Mouse (Mus musculus): ENCODE measurements around the gene Il31ra. TPM values are rescaled to one million over a fixed set of nuclear protein-coding genes. Genes with fewer than 3 reads are reported as not detected.
A peak's percentile ranks its signal among the peaks of the same experiment; 100 is the strongest.
"Not testable (repeated sequence)": the region's sequence is repeated elsewhere in the genome, so short reads cannot be mapped to it uniquely, and the experiment has no call there.

The Il31ra gene
- total and polyA plus RNA-seq, 2 experiments from 2014 or later, result 0.15 to 0.33 TPM

DNA sequence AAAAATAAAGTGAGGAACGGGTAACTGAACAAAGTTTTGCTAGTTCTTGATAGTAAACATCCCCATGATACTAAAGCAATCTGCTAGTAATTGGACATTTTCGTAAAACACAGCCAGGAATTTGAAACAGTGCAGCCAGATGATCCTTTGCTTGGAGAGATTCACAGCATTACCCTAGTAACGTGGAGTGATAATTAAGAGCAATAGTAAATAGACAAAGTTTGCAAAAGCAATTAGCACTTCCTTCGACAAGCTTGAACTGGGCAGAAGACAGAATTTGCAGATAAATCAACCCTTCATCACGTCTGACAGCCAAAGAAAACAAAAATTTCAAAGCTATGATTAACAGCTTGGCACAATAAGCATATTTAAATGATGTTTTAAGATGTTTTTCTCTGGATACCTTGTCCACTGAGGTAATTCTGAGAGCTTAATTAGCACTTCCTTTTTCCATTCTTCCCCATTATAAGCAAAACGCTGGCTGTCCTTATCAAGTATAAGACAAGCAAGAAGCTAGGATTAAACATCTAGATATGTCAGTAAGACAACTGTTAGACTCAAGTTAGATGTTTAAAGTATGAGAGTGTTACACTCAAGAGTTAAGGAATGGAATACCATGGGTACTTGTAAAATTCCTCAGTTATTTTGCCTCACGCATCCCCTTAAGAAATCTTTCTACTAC is 9.5 kb downstream of the Il31ra start:
- Histone ChIP-seq H3K36me3 (ENCODE audit: insufficient read depth) (no peaks in the 10 kb centered on the region), H3K27ac (ENCODE audit: low read depth, low read length) (no peak overlapping the region), H3K4me3 (ENCODE audit: low read depth, low read length) (no peak overlapping the region), H3K9me3 (ENCODE audit: low read length) (no peaks in the 10 kb centered on the region), H3K4me1 (ENCODE audit: insufficient read depth) (peaks cover 5% of the 10 kb centered on the region; the same call in 1 of the 2 replicates), H3K9ac (no peak overlapping the region), H3K27me3 (ENCODE audit: insufficient read depth, low read length) (no peaks in the 10 kb centered on the region), H3K4me2 (ENCODE audit: low read depth) (no peak overlapping the region)
- no peak for ATAC-seq
- 36% methylated on average over 7 of the region's 7 CpGs for WGBS
- DNase-seq, result no peak
- TF ChIP-seq CTCF (IDR thresholded peaks at IDR 0.05; ENCODE audit: low read depth), result no peak

DNA sequence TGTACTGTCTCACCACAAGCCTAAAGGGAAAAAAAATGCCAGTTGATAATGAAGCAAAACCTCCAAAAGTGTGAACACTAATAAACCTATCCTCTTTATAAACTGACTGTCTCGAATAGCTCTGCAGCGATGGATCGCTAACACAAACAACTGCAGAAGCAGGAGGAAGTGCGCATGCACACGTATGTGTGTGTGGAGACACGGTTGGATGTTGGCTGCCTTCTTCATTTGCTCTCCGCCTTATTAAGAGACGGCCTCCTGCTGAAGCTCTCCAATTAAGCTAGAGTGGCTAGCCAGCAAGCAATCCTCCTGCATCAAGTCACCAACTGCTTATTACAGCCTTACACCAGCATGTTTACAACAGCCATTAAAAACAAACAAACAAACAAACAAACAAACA is 11.9 kb downstream of the Il31ra start:
- Histone ChIP-seq H3K27ac (ENCODE audit: low read depth, low read length) (no peak overlapping the region), H3K4me1 (ENCODE audit: insufficient read depth) (peaks cover 5% of the 10 kb centered on the region; the same call in 1 of the 2 replicates), H3K4me2 (ENCODE audit: low read depth) (no peak overlapping the region), H3K27me3 (ENCODE audit: insufficient read depth, low read length) (no peaks in the 10 kb centered on the region), H3K9me3 (ENCODE audit: low read length) (no peaks in the 10 kb centered on the region), H3K4me3 (ENCODE audit: low read depth, low read length) (no peak overlapping the region), H3K9ac (no peak overlapping the region), H3K36me3 (ENCODE audit: insufficient read depth) (no peaks in the 10 kb centered on the region)
- no peak for TF ChIP-seq CTCF (IDR thresholded peaks at IDR 0.05; ENCODE audit: low read depth)
- 53% methylated on average over 8 of the region's 8 CpGs for WGBS
- ATAC-seq, result no peak
- DNase-seq, result no peak

DNA sequence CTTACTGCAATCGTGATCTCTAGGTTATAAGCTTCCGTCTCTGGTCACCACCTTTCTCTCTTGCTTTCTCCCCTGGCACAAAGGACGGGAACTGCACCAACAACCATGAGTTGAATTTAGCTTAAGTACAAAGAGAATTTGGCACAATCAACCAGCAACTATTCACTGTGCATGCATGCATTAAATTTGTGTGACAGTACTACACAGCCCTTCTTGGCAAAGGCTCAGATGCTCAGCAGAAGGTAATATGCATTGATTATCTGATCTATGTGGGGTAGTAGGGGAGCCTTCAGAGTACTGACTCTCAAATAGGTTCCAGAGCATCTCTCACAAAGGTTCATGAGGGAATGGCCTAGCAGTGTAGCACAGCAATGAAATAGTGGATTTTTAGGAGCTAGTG is 12.4 kb downstream of the Il31ra start:
- Histone ChIP-seq H3K9ac (no peak overlapping the region), H3K27ac (ENCODE audit: low read depth, low read length) (no peak overlapping the region), H3K36me3 (ENCODE audit: insufficient read depth) (no peaks in the 10 kb centered on the region), H3K4me1 (ENCODE audit: insufficient read depth) (peaks cover 5% of the 10 kb centered on the region; the same call in 1 of the 2 replicates), H3K4me2 (ENCODE audit: low read depth) (no peak overlapping the region), H3K4me3 (ENCODE audit: low read depth, low read length) (no peak overlapping the region), H3K9me3 (ENCODE audit: low read length) (no peaks in the 10 kb centered on the region), H3K27me3 (ENCODE audit: insufficient read depth, low read length) (no peaks in the 10 kb centered on the region)
- no peak for DNase-seq
- ATAC-seq, result no peak
- WGBS, result 26% methylated on average over 3 of the region's 3 CpGs
- TF ChIP-seq CTCF (IDR thresholded peaks at IDR 0.05; ENCODE audit: low read depth), result no peak

DNA sequence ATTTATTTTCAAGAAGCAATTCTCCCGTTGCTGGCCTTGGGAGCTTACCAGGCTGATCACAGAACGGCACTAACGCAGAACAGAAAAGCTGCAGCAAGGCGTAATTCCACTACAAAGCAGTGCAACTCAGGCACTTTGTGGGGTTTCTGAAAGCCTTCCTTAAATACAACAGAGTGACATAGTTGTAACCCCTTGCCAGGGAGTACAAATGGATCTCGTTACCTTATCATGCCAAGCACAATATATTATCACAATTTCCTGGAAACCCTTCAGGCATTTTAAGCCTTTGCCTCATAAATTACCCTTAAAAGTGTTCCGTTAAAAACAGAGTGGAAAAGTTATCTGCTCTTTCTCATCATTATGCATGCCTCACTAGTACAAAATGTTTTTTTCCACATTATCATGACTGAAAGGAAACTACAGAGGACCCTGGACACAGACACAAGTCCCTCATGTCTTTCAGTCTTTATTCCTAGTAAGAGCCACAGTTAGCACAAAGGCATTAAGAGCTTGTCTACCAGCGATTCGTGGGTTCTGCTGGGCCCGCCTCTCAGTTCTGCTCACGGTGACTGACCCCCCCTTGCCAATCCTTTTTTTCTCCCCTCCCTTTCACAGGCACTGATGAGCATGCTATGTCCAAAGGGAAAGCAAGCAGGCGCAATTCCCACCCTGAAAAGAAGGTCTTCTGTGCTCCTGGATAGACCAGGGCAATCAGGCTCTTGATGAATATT is 13.4 kb downstream of the Il31ra start:
- 15% methylated on average over 11 of the region's 11 CpGs for WGBS

DNA sequence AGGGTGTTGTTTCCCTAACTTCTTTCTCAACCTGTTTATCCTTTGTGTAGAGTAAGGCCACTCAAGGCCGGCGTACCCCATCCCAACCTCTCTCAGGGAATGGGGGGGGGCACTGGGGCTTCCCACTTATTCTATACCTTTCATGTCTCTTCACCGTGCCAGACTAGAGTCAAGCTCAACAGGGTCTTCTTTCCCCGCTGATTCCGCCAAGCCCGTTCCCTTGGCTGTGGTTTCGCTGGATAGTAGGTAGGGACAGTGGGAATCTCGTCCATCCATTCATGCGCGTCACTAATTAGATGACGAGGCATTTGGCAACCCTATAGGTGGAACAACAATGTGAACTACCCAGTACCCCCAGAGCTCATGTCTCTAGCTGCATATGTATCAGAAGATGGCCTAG is 16.1 kb downstream of the Il31ra start:
- H3K4me2 ChIP-seq (ENCODE audit: low read depth); H3K27me3 ChIP-seq (ENCODE audit: insufficient read depth, low read length); DNase-seq; H3K27ac ChIP-seq (ENCODE audit: low read depth, low read length); ATAC-seq; H3K9ac ChIP-seq; H3K36me3 ChIP-seq (ENCODE audit: insufficient read depth); H3K4me3 ChIP-seq (ENCODE audit: low read depth, low read length); H3K4me1 ChIP-seq (ENCODE audit: insufficient read depth); H3K9me3 ChIP-seq (ENCODE audit: low read length): not testable (repeated sequence)
- 71% methylated on average over 11 of the region's 11 CpGs for WGBS

More for the DNA sequence above, 13.4 kb downstream of the Il31ra start:
- Histone ChIP-seq H3K4me2 (ENCODE audit: low read depth) (no peak overlapping the region), H3K4me1 (ENCODE audit: insufficient read depth) (peaks cover 5% of the 10 kb centered on the region; the same call in 1 of the 2 replicates), H3K4me3 (ENCODE audit: low read depth, low read length) (no peak overlapping the region), H3K9ac (no peak overlapping the region), H3K9me3 (ENCODE audit: low read length) (no peaks in the 10 kb centered on the region), H3K36me3 (ENCODE audit: insufficient read depth) (no peaks in the 10 kb centered on the region), H3K27ac (ENCODE audit: low read depth, low read length) (no peak overlapping the region), H3K27me3 (ENCODE audit: insufficient read depth, low read length) (no peaks in the 10 kb centered on the region)
- ATAC-seq (peak; percentile 25), DNase-seq (peak; percentile 23)
- TF ChIP-seq CTCF (IDR thresholded peaks at IDR 0.05; ENCODE audit: low read depth), result no peak

DNA sequence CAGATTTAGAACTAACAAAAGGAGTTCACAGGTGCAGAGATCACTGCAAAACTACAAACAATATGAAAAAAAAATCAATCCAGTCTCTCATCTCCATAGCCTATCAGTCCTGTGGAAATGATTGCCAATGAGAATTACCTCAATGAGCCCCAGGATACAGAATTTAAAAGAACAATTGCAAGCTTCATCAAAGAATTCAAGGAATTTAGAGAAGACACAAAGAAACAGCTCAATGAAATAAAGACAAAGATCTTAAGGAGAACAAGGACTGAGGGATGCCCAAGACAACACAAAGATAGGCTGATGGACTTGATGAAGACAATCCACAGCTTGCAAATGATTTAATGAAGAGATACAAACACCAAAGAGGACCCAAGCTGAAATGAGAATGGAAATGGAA is 20.4 kb downstream of the Il31ra start:
- Histone ChIP-seq H3K4me2 (ENCODE audit: low read depth) (no peak overlapping the region), H3K27ac (ENCODE audit: low read depth, low read length) (no peak overlapping the region), H3K9ac (no peak overlapping the region), H3K4me3 (ENCODE audit: low read depth, low read length) (no peak overlapping the region), H3K27me3 (ENCODE audit: insufficient read depth, low read length) (no peaks in the 10 kb centered on the region), H3K4me1 (ENCODE audit: insufficient read depth) (no peaks in the 10 kb centered on the region), H3K9me3 (ENCODE audit: low read length) (no peaks in the 10 kb centered on the region), H3K36me3 (ENCODE audit: insufficient read depth) (no peaks in the 10 kb centered on the region)
- ATAC-seq (no peak), DNase-seq (no peak)
- no peak for TF ChIP-seq CTCF (IDR thresholded peaks at IDR 0.05; ENCODE audit: low read depth)

DNA sequence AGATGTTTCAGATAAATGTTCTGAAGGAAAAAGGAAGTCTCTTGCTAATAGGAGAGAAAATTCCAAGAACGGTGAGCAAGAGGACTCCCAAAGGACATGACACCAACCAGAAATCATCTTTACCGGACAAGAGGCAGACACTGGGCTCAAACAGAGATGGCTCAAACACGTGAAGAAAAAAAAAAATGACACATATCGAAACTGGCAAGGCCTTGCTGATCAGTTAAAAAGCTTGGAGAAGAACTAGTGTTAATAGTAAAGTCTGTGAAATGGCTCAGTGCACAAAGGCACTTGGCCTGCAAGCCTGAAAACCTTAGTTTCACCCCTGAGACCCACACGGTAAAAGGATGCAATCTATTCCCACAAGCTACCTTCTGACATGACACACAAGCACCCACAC is 23.4 kb downstream of the Il31ra start:
- no peak for ATAC-seq
- WGBS, result 79% methylated on average over 5 of the region's 5 CpGs

More for the DNA sequence above, 23.4 kb downstream of the Il31ra start:
- H3K4me2 ChIP-seq (ENCODE audit: low read depth), result no peak overlapping the region
- no peaks in the 10 kb centered on the region for H3K27me3 ChIP-seq (ENCODE audit: insufficient read depth, low read length)
- no peaks in the 10 kb centered on the region for H3K4me1 ChIP-seq (ENCODE audit: insufficient read depth)
- no peaks in the 10 kb centered on the region for H3K36me3 ChIP-seq (ENCODE audit: insufficient read depth)
- no peak for DNase-seq
- no peak overlapping the region for H3K27ac ChIP-seq (ENCODE audit: low read depth, low read length)
- no peak for TF ChIP-seq CTCF (IDR thresholded peaks at IDR 0.05; ENCODE audit: low read depth)
- no peak overlapping the region for H3K4me3 ChIP-seq (ENCODE audit: low read depth, low read length)
- no peak overlapping the region for H3K9ac ChIP-seq
- no peaks in the 10 kb centered on the region for H3K9me3 ChIP-seq (ENCODE audit: low read length)

All from forebrain, postnatal 0 days (tissue).